Mouse (Mus musculus): ENCODE measurements around the gene Chn2. TPM values are rescaled to one million over a fixed set of nuclear protein-coding genes. Genes with fewer than 3 reads are reported as not detected.

The Chn2 gene
- polyA plus RNA-seq, 1 experiment from 2014 or later, result 4.3 TPM

DNA sequence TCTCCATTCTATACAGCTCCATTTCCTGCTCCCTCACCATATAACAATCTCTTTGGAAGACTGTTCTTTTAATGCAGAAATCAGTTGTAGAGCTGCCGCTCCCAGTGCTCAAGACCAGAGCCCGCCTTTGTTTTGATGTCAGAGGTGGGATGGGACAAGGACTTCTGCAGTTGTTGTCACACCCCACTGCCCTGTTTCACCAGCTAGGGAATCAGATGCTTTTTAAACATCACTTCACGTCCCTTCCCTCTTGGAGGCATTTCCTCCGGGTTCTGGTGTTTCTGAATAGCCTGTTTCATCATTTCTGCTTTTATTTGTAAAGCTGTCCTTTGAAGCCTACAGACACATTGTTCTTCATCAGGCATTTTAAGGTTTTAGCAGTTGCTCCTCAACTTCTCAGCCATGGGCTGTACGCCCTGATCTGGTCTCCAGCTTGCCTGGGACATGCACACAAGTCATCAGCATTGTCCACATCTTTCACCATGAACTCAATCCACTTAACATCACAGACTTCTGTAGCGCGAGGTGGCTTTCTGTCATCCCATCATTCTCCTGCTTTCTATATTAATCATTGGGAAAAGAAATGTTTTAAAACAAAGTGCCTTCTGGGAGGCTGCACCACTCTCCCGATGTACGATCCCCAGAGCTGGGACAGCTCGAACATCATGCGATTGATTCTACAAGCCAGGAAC, 160.8 kb downstream of the Chn2 start:
- Histone ChIP-seq H3K4me2 (no peak overlapping the region), H3K4me1 (replicated peaks) (peaks cover 5% of the 10 kb centered on the region; the same call in 1 of the 2 replicates), H3K36me3 (replicated peaks) (no peaks in the 10 kb centered on the region), H3K9ac (no peak overlapping the region), H3K9me3 (replicated peaks) (no peaks in the 10 kb centered on the region), H3K27me3 (no peaks in the 10 kb centered on the region), H3K4me3 (replicated peaks) (no peak overlapping the region), H3K27ac (replicated peaks) (no peak overlapping the region)
- ATAC-seq (ENCODE audit: insufficient read depth), result no peak
- 68% methylated on average over 11 of the region's 11 CpGs for WGBS (ENCODE audit: insufficient replicate concordance)

DNA sequence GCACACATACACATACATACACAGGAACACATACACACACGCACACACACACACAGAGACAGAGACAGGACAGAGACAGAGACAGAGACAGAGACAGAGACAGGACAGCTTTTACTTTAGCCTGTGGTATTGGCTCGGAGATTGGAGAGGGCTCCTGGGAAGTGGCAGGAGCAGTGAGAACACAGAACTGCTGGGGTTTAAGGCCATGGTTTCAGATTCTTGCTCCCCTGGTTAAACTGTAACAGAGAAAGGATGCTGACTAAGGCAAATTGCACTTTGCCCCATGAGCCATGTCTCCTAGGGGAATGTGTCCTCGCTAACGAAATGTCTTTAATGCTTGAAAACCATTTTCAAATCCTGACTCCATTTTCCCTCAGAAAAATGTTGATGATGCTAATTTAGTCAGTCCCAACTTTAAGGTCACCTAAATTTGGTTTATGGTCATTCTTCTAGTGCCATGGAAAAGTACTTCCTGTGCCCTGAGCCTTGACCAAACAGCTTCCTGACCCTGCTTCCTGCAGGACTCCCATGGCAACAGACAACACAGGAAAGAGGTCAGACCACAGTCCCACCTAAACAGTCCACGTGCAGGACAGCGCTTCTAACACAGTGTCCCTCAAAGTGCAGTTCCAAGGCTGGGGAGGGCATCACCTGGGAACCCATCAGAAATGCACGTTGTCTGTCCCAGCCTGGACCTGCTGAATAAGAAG, 163.1 kb downstream of the Chn2 start:
- no peaks in the 10 kb centered on the region for H3K9me3 ChIP-seq (replicated peaks)
- H3K36me3 ChIP-seq (replicated peaks), result no peaks in the 10 kb centered on the region
- H3K9ac ChIP-seq, result no peak overlapping the region
- H3K4me2 ChIP-seq, result peak overlapping the region; percentile 28; the same call in 1 of the 2 replicates
- no peaks in the 10 kb centered on the region for H3K27me3 ChIP-seq
- 42% methylated on average over 7 of the region's 7 CpGs for WGBS (ENCODE audit: insufficient replicate concordance)
- H3K27ac ChIP-seq (replicated peaks), result peak overlapping the region; percentile 51
- H3K4me1 ChIP-seq (replicated peaks), result peaks cover 5% of the 10 kb centered on the region; the same call in 1 of the 2 replicates
- peak; percentile 77 for ATAC-seq (ENCODE audit: insufficient read depth)
- no peak overlapping the region for H3K4me3 ChIP-seq (replicated peaks)

DNA sequence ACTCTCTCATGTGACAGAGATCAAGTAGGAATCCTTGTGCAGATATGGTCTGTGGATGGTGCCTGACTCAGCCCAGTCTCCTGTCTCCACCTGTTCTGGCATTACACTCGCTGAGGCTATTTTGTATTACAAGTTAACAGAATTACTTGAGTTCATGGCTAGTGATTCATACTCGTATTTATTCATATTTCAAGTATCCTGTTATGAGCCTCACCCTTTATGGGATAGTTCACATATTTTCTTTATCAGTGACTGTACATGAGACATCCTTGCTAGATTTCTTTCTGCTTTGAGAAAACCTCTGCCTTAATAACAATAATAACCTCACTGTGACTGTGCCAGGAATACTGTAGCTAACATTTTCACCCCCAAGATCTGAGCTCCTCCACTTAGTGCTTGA, 164.0 kb downstream of the Chn2 start:
- H3K36me3 ChIP-seq (replicated peaks), result no peaks in the 10 kb centered on the region
- WGBS (ENCODE audit: insufficient replicate concordance), result 43% methylated on average over 2 of the region's 2 CpGs
- H3K9me3 ChIP-seq (replicated peaks), result no peaks in the 10 kb centered on the region
- H3K9ac ChIP-seq, result no peak overlapping the region
- H3K4me1 ChIP-seq (replicated peaks), result peaks cover 5% of the 10 kb centered on the region; the same call in 1 of the 2 replicates
- H3K4me3 ChIP-seq (replicated peaks), result no peak overlapping the region
- H3K27ac ChIP-seq (replicated peaks), result no peak overlapping the region; the same call in 1 of the 2 replicates
- ATAC-seq (ENCODE audit: insufficient read depth), result no peak
- no peaks in the 10 kb centered on the region for H3K27me3 ChIP-seq
- no peak overlapping the region for H3K4me2 ChIP-seq

DNA sequence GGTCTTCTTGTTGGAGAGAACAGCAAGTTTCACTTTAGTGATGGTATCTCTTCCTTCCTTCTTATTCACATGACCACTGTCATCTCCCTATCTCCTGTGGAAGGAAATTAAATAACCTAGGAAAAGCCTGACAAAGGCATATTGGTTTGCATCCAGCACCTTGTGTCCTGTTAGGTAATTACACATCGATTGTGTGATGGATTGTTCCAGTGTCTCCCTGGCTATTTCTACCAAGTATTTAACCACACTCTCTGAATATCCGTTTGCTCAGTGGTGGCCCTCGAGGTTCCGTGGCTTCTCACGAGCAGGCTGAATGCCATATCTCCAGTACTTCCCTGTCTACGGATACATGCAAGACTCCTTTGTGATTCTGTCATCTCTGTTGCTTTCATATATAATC, 164.6 kb downstream of the Chn2 start:
- Histone ChIP-seq H3K36me3 (replicated peaks) (no peaks in the 10 kb centered on the region), H3K9ac (no peak overlapping the region), H3K4me2 (no peak overlapping the region), H3K9me3 (replicated peaks) (no peaks in the 10 kb centered on the region), H3K27me3 (no peaks in the 10 kb centered on the region), H3K4me3 (replicated peaks) (no peak overlapping the region), H3K27ac (replicated peaks) (no peak overlapping the region), H3K4me1 (replicated peaks) (peaks cover 5% of the 10 kb centered on the region; the same call in 1 of the 2 replicates)
- WGBS (ENCODE audit: insufficient replicate concordance), result 48% methylated on average over 6 of the region's 6 CpGs
- no peak for ATAC-seq (ENCODE audit: insufficient read depth)

DNA sequence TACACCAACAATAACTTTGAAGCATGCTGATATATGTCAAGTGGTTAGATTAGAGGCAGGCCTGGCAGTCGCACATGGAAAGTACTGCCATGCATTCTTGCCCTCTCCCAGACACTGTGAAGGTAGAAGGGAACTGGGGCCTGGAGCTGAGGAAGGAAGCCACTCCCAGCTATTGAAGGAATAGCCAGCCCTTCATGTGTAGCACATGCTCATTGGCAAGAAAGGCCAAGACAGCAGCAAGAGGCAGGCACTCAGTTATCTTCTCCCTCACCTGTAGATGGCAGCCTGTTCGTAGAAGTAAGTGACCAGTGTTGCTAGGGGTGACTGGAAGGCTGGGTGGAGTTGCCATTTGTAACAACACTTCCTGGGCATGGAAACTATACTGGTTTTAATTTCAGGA, 165.6 kb downstream of the Chn2 start:
- Histone ChIP-seq H3K4me2 (no peak overlapping the region), H3K27me3 (no peaks in the 10 kb centered on the region), H3K9me3 (replicated peaks) (no peaks in the 10 kb centered on the region), H3K4me1 (replicated peaks) (peaks cover 5% of the 10 kb centered on the region; the same call in 1 of the 2 replicates), H3K27ac (replicated peaks) (no peak overlapping the region), H3K36me3 (replicated peaks) (no peaks in the 10 kb centered on the region), H3K4me3 (replicated peaks) (no peak overlapping the region), H3K9ac (no peak overlapping the region)
- WGBS (ENCODE audit: insufficient replicate concordance), result 48% methylated on average over 2 of the region's 2 CpGs
- ATAC-seq (ENCODE audit: insufficient read depth), result no peak

DNA sequence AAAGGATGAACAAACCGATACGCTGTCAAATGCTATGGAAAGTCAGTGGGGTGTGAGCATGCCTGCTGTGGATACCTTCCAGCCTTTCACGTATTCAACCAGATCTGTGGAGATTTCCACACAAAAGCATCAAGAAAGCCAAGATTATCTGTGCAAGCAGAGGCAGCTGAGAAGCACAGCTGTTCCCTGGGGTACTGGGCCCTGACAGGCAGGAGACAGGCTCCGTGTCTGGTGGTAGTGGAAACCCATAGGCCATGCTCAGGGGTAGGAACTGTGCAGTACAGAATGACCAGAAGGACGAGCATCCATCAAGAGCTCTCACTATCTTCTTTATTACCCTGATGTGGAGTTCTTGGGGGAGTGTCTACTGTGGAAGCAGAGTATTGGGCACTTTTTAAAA, 166.1 kb downstream of the Chn2 start:
- WGBS (ENCODE audit: insufficient replicate concordance), result 57% methylated on average over 5 of the region's 5 CpGs
- no peak overlapping the region for H3K4me2 ChIP-seq
- H3K27me3 ChIP-seq, result no peaks in the 10 kb centered on the region
- no peak for ATAC-seq (ENCODE audit: insufficient read depth)
- no peaks in the 10 kb centered on the region for H3K9me3 ChIP-seq (replicated peaks)
- H3K9ac ChIP-seq, result no peak overlapping the region
- H3K27ac ChIP-seq (replicated peaks), result no peak overlapping the region
- no peaks in the 10 kb centered on the region for H3K36me3 ChIP-seq (replicated peaks)
- no peak overlapping the region for H3K4me3 ChIP-seq (replicated peaks)
- H3K4me1 ChIP-seq (replicated peaks), result peaks cover 5% of the 10 kb centered on the region; the same call in 1 of the 2 replicates

DNA sequence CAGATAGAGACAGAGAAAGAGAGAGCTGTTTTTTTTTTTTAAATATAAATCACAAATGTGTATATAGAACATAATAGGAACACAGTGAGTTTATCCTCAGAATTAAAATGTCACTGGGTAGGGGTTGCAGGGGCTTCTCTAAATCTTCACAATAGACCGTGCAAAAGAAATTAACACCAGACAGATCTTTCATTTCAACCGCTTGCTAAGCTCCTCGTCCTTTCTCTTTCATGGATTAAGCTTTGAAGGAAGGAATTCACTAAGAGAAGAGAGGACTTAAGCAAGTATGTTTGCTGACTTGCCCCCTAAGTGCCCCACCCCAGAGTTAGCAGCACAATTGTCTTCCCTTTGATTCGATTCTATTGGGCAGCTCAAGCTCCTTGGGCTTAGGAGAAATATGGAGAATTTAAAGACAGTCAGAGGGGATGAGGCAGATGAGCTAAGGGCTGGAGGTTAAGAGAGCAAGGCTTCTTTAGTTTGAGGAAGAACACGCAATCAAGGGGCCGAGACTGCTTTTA, 166.9 kb downstream of the Chn2 start:
- Histone ChIP-seq H3K9me3 (replicated peaks) (no peaks in the 10 kb centered on the region), H3K4me1 (replicated peaks) (peaks cover 5% of the 10 kb centered on the region; the same call in 1 of the 2 replicates), H3K36me3 (replicated peaks) (no peaks in the 10 kb centered on the region), H3K9ac (no peak overlapping the region), H3K27ac (replicated peaks) (no peak overlapping the region), H3K4me3 (replicated peaks) (no peak overlapping the region), H3K4me2 (no peak overlapping the region), H3K27me3 (no peaks in the 10 kb centered on the region)
- no peak for ATAC-seq (ENCODE audit: insufficient read depth)
- WGBS (ENCODE audit: insufficient replicate concordance), result 61% methylated on average over 6 of the region's 6 CpGs

DNA sequence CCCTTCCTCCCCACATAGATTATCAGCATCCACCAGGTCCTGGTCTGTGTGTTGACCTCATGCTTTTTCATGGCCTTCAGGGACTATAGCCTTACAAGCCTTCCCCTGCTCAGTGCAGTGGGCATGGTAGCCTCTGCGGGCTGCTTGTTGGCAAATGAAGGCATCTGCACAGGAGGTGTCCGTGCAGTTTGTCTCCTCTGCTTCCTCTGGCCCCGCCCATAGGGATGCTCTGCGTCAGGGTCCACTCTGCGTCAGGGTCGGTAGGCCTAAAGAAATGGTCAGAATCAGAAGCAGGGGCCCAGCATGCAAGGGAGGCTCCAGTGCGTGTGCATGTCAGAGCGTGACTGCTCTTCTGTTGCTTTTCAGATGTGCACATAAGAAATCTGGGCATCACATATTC, 169.4 kb downstream of the Chn2 start:
- WGBS (ENCODE audit: insufficient replicate concordance), result 69% methylated on average over 8 of the region's 8 CpGs
- H3K4me1 ChIP-seq (replicated peaks), result no peaks in the 10 kb centered on the region

DNA sequence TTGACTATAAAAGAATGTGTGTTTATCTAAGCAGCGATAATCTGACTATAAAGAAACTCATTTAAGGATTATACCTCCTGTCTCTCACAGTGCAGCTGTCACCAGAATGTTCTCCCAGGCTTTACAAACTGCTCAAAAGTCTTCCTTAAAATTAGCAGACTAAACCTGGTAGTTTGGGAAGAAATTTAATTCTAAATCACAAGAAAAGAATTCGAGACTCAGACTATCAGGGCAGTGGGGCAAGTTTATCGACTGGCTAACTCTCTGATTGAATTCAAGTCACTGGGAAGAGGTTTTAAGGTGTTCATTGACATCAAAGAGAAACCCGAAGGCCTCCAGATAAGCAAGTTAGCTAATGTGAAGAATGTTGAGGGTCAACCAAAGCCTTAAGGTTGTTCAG, 171.6 kb downstream of the Chn2 start:
- H3K27ac ChIP-seq (replicated peaks), result no peak overlapping the region
- H3K27me3 ChIP-seq, result no peaks in the 10 kb centered on the region
- 67% methylated on average over 4 of the region's 4 CpGs for WGBS (ENCODE audit: insufficient replicate concordance)
- ATAC-seq (ENCODE audit: insufficient read depth), result no peak
- H3K9ac ChIP-seq, result no peak overlapping the region
- no peaks in the 10 kb centered on the region; the same call in 1 of the 2 replicates for H3K4me1 ChIP-seq (replicated peaks)
- no peaks in the 10 kb centered on the region for H3K36me3 ChIP-seq (replicated peaks)
- H3K9me3 ChIP-seq (replicated peaks), result no peaks in the 10 kb centered on the region
- no peak overlapping the region for H3K4me2 ChIP-seq
- no peak overlapping the region for H3K4me3 ChIP-seq (replicated peaks)

More for the DNA sequence above, 169.4 kb downstream of the Chn2 start:
- Histone ChIP-seq H3K9me3 (replicated peaks) (no peaks in the 10 kb centered on the region), H3K36me3 (replicated peaks) (no peaks in the 10 kb centered on the region), H3K27ac (replicated peaks) (no peak overlapping the region), H3K9ac (no peak overlapping the region), H3K27me3 (no peaks in the 10 kb centered on the region), H3K4me3 (replicated peaks) (no peak overlapping the region), H3K4me2 (no peak overlapping the region)
- ATAC-seq (ENCODE audit: insufficient read depth), result no peak

DNA sequence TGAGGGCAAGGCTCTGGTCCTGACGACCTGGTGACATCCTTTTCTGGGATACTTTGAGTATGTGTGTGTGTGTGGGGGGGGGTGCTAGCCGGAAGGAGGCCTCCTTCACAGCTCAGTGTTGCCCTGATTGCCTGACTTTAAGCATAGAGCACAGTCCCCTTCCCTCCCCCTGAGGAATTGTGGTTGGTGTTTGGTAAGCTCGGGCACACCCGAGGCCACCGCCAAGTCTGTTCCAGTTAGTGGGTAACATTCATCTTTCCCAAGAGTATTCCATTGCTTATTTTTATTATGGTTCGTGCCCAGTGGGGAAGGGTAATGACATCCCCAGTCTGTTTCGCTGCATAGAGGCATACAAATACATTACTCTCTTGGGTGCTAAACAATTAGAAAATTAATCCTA, 172.6 kb downstream of the Chn2 start:
- H3K36me3 ChIP-seq (replicated peaks), result no peaks in the 10 kb centered on the region
- H3K4me3 ChIP-seq (replicated peaks), result no peak overlapping the region
- no peak for ATAC-seq (ENCODE audit: insufficient read depth)
- H3K4me1 ChIP-seq (replicated peaks), result no peaks in the 10 kb centered on the region; the same call in 1 of the 2 replicates
- no peak overlapping the region for H3K4me2 ChIP-seq
- H3K27ac ChIP-seq (replicated peaks), result no peak overlapping the region
- H3K9me3 ChIP-seq (replicated peaks), result no peaks in the 10 kb centered on the region
- WGBS (ENCODE audit: insufficient replicate concordance), result 65% methylated on average over 7 of the region's 7 CpGs
- no peak overlapping the region for H3K9ac ChIP-seq
- no peaks in the 10 kb centered on the region for H3K27me3 ChIP-seq

DNA sequence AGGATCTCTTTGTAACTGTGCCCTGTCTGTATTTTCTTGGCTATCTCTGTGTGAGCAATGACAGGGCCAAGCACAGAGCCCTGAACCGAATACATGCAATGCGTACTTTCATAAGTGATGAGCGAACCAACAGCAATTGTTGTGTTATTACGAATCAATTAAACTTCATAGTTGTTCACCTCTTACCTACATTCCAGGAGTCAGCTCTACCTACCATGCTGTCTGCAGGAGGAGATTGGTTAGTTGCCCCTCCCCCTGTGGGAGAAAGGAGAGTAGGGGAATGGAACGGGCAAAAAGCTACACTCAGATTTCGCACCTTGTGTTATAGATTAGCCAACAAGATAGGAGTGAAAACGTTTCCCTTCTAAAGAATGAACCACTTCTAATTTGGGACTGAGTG, 174.4 kb downstream of the Chn2 start:
- Histone ChIP-seq H3K4me3 (replicated peaks) (no peak overlapping the region), H3K27me3 (no peaks in the 10 kb centered on the region), H3K36me3 (replicated peaks) (no peaks in the 10 kb centered on the region), H3K9ac (no peak overlapping the region), H3K9me3 (replicated peaks) (no peaks in the 10 kb centered on the region), H3K27ac (replicated peaks) (no peak overlapping the region), H3K4me2 (no peak overlapping the region), H3K4me1 (replicated peaks) (no peaks in the 10 kb centered on the region; the same call in 1 of the 2 replicates)
- 71% methylated on average over 7 of the region's 7 CpGs for WGBS (ENCODE audit: insufficient replicate concordance)
- ATAC-seq (ENCODE audit: insufficient read depth), result no peak

All from liver, embryonic 15.5 days (tissue).